Comparison of ENCODE assay signal across 30 mouse cellular contexts in the genomic region with DNA sequence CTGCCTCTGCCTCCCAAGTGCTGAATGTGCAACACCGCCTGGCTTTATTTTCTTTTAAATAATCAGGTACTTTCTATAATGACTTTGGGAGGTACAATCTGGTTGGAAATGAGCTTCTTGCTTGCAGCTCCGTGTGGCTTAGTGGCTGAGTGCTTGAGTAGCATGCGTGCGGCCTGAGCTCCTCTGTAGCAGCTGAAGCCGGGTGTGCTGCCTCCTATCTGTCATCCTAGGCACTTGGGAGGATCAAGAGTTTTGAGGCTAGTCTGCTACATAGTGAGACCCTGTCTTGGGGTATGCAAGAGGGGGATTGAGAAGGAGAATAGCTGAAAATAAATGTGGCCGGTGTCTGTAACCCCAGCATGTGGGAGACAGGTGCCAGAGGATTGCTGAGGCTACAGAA. TPM values are rescaled to one million over a fixed set of nuclear protein-coding genes. Genes with fewer than 3 reads are reported as not detected.
DNase-seq lines count a peak whose midpoint lies in the region; ATAC-seq and TF ChIP-seq lines count a peak whose summit lies in the region.
"Had no signal": no experiment of that assay in that cellular context is flagged by ENCODE, and none has a peak within 500 bp of the region (broad histone marks: within the 10 kb centered on the region; RNA-seq: fewer than 3 reads in every experiment).

No protein-coding gene starts in this region.

- H3K36me3 ChIP-seq in intestine, postnatal 0 days (ENCODE audit: control insufficient read depth, insufficient read depth) = peaks cover 66% of the 10 kb centered on the region
- H3K36me3 ChIP-seq in intestine, embryonic 15.5 days = peaks cover 40% of the 10 kb centered on the region
- peaks cover 41% of the 10 kb centered on the region for H3K36me3 ChIP-seq in liver, embryonic 14.5 days (replicated peaks; ENCODE audit: control insufficient read depth, insufficient read depth, low read depth)
- H3K36me3 ChIP-seq in liver, postnatal 0 days (replicated peaks; ENCODE audit: insufficient read depth, low read length) = peaks cover 57% of the 10 kb centered on the region
- peaks cover 23% of the 10 kb centered on the region for H3K36me3 ChIP-seq in stomach, postnatal 0 days (ENCODE audit: control insufficient read depth, insufficient read depth, low read length)

- no peak overlapping the region for H3K9ac ChIP-seq in intestine, postnatal 0 days (ENCODE audit: low read depth, low read length)
- H3K9ac ChIP-seq in intestine, embryonic 15.5 days = no peak overlapping the region
- no peak overlapping the region for H3K9ac ChIP-seq in liver, embryonic 14.5 days (replicated peaks)
- no peak overlapping the region for H3K9ac ChIP-seq in liver, postnatal 0 days (replicated peaks)
- no peak overlapping the region for H3K9ac ChIP-seq in stomach, postnatal 0 days (ENCODE audit: low read length)
- H3K9ac ChIP-seq: embryonic facial prominence, embryonic 13.5 days; embryonic facial prominence, embryonic 15.5 days; forebrain, embryonic 12.5 days had no signal

- H3K4me2 ChIP-seq in intestine, postnatal 0 days (replicated peaks; ENCODE audit: low read depth) = no peak overlapping the region
- no peak overlapping the region for H3K4me2 ChIP-seq in intestine, embryonic 15.5 days (replicated peaks)
- no peak overlapping the region for H3K4me2 ChIP-seq in liver, embryonic 14.5 days (ENCODE audit: low read depth)
- no peak overlapping the region for H3K4me2 ChIP-seq in liver, postnatal 0 days (ENCODE audit: low read depth, low read length)
- no peak overlapping the region for H3K4me2 ChIP-seq in stomach, postnatal 0 days (replicated peaks; ENCODE audit: low read depth)
- H3K4me2 ChIP-seq: embryonic facial prominence, embryonic 13.5 days; embryonic facial prominence, embryonic 15.5 days; forebrain, embryonic 12.5 days had no signal

- DNase-seq in liver, embryonic 14.5 days (ENCODE audit: low read depth in 3 of 3, low spot score in 3 of 3) = no peak
- DNase-seq in liver, postnatal 0 days = no peak
- peak; percentile 51 for DNase-seq in R1 (ENCODE audit: low read depth, low spot score)
- DNase-seq in stomach, postnatal 0 days (ENCODE audit: low spot score) = no peak
- DNase-seq in lung, postnatal 14 days = no peak
- no peak for DNase-seq in ovary, postnatal 36 days (ENCODE audit: low spot score)
- DNase-seq: adrenal gland, adult 8-10 months; adrenal gland, postnatal 14 days; adrenal gland, postnatal 36 days; B cell, adult 2 months; cerebellum, adult 11-12 months; cerebellum, adult 2 months; cerebellum, adult 9-10 months; cerebellum, postnatal 14 days; cerebellum, postnatal 36 days; embryo, embryonic 11 days had no signal

- 89% methylated on average over 6 of the region's 6 CpGs for WGBS in intestine, postnatal 0 days
- 93% methylated on average over 6 of the region's 6 CpGs for WGBS in intestine, embryonic 15.5 days
- 79% methylated on average over 6 of the region's 6 CpGs for WGBS in liver, embryonic 14.5 days (ENCODE audit: insufficient replicate concordance)
- 90% methylated on average over 6 of the region's 6 CpGs for WGBS in liver, postnatal 0 days (ENCODE audit: insufficient replicate concordance)
- WGBS in stomach, postnatal 0 days = 91% methylated on average over 6 of the region's 6 CpGs

- no peaks in the 10 kb centered on the region for H3K9me3 ChIP-seq in intestine, postnatal 0 days (ENCODE audit: control insufficient read depth)
- no peaks in the 10 kb centered on the region for H3K9me3 ChIP-seq in intestine, embryonic 15.5 days
- no peaks in the 10 kb centered on the region for H3K9me3 ChIP-seq in liver, embryonic 14.5 days (ENCODE audit: control insufficient read depth, low read length)
- H3K9me3 ChIP-seq in liver, postnatal 0 days (ENCODE audit: low read length) = no peaks in the 10 kb centered on the region
- H3K9me3 ChIP-seq in stomach, postnatal 0 days (ENCODE audit: control insufficient read depth, low read length) = no peaks in the 10 kb centered on the region
- H3K9me3 ChIP-seq: embryonic facial prominence, embryonic 13.5 days; embryonic facial prominence, embryonic 15.5 days; forebrain, embryonic 10.5 days; forebrain, embryonic 12.5 days; G1E had no signal

- TF ChIP-seq CTCF in intestine, postnatal 0 days (IDR thresholded peaks at IDR 0.05; ENCODE audit: low read depth) = 0 out of 2 replicates have a peak, but pooled peaks have one; percentile 9
- TF ChIP-seq CTCF in liver, embryonic 14.5 days (IDR thresholded peaks at IDR 0.05; ENCODE audit: low read depth) = 0 out of 2 replicates have a peak, but pooled peaks have one; percentile 16
- no peak for TF ChIP-seq CTCF in liver, postnatal 0 days (IDR thresholded peaks at IDR 0.05; ENCODE audit: low read depth)
- TF ChIP-seq CTCF in stomach, postnatal 0 days (IDR thresholded peaks at IDR 0.05; ENCODE audit: low read depth) = 0 out of 2 replicates have a peak, but pooled peaks have one; percentile 4

- no peak overlapping the region for H3K4me3 ChIP-seq in intestine, postnatal 0 days (ENCODE audit: low read depth, low read length)
- H3K4me3 ChIP-seq in intestine, embryonic 15.5 days (replicated peaks) = no peak overlapping the region
- H3K4me3 ChIP-seq in liver, embryonic 14.5 days (ENCODE audit: insufficient read depth in 1 of 2, low read depth in 2 of 2, low read length in 2 of 2) = no peak overlapping the region
- H3K4me3 ChIP-seq in liver, postnatal 0 days (ENCODE audit: low read depth, low read length) = no peak overlapping the region
- H3K4me3 ChIP-seq in stomach, postnatal 0 days (ENCODE audit: low read depth, low read length) = no peak overlapping the region
- H3K4me3 ChIP-seq: embryonic facial prominence, embryonic 13.5 days; embryonic facial prominence, embryonic 15.5 days; erythroblast, embryonic 14.5 days; forebrain, embryonic 10.5 days; forebrain, embryonic 12.5 days had no signal

- TF ChIP-seq EP300 in liver, embryonic 14.5 days (IDR thresholded peaks at IDR 0.05; ENCODE audit: low read depth) = no peak
- no peak for TF ChIP-seq EP300 in liver, postnatal 0 days (IDR thresholded peaks at IDR 0.05; ENCODE audit: low read depth)
- no peak for TF ChIP-seq EP300 in stomach, postnatal 0 days (optimal IDR thresholded peaks at IDR 0.05)

- no peaks in the 10 kb centered on the region for H3K27me3 ChIP-seq in intestine, postnatal 0 days (replicated peaks; ENCODE audit: control insufficient read depth, insufficient read depth, low read length)
- no peaks in the 10 kb centered on the region for H3K27me3 ChIP-seq in intestine, embryonic 15.5 days (replicated peaks)
- no peaks in the 10 kb centered on the region for H3K27me3 ChIP-seq in liver, embryonic 14.5 days (ENCODE audit: control insufficient read depth, insufficient read depth, low read length)
- no peaks in the 10 kb centered on the region for H3K27me3 ChIP-seq in liver, postnatal 0 days (ENCODE audit: insufficient read depth, low read length)
- H3K27me3 ChIP-seq in stomach, postnatal 0 days (ENCODE audit: control insufficient read depth, insufficient read depth, low read length) = no peaks in the 10 kb centered on the region
- H3K27me3 ChIP-seq: CH12.LX; embryonic facial prominence, embryonic 13.5 days; embryonic facial prominence, embryonic 15.5 days; forebrain, embryonic 12.5 days; Patski had no signal

- ATAC-seq in intestine, postnatal 0 days = no peak
- ATAC-seq in intestine, embryonic 15.5 days = no peak
- no peak for ATAC-seq in liver, embryonic 14.5 days (ENCODE audit: insufficient read depth)
- no peak for ATAC-seq in liver, postnatal 0 days
- ATAC-seq in stomach, postnatal 0 days (ENCODE audit: low FRiP score, low TSS enrichment) = no peak
- ATAC-seq: activated CD4-positive, CD25-positive, alpha-beta regulatory T cell, adult 4 months; CD4-positive, CD25-positive, alpha-beta regulatory T cell, adult 4 months; forebrain, embryonic 14.5 days; forebrain, embryonic 16.5 days; Patski had no signal

- no peak overlapping the region for H3K27ac ChIP-seq in intestine, postnatal 0 days (ENCODE audit: low read depth, low read length)
- H3K27ac ChIP-seq in intestine, embryonic 15.5 days = no peak overlapping the region
- no peak overlapping the region for H3K27ac ChIP-seq in liver, embryonic 14.5 days
- no peak overlapping the region for H3K27ac ChIP-seq in liver, postnatal 0 days (ENCODE audit: low read depth)
- no peak overlapping the region for H3K27ac ChIP-seq in stomach, postnatal 0 days (replicated peaks)
- H3K27ac ChIP-seq: embryonic facial prominence, embryonic 13.5 days; embryonic facial prominence, embryonic 15.5 days; forebrain, embryonic 10.5 days; forebrain, embryonic 12.5 days had no signal

- no peaks in the 10 kb centered on the region for H3K4me1 ChIP-seq in intestine, postnatal 0 days (replicated peaks; ENCODE audit: control insufficient read depth, insufficient read depth, low read length)
- no peaks in the 10 kb centered on the region for H3K4me1 ChIP-seq in intestine, embryonic 15.5 days (replicated peaks)
- H3K4me1 ChIP-seq in liver, embryonic 14.5 days (replicated peaks; ENCODE audit: control insufficient read depth in 2 of 2, insufficient read depth in 2 of 2, low read length in 1 of 2) = no peaks in the 10 kb centered on the region
- no peaks in the 10 kb centered on the region for H3K4me1 ChIP-seq in liver, postnatal 0 days (ENCODE audit: insufficient read depth)
- H3K4me1 ChIP-seq in stomach, postnatal 0 days (replicated peaks; ENCODE audit: control insufficient read depth, insufficient read depth) = no peaks in the 10 kb centered on the region
- H3K4me1 ChIP-seq: embryonic facial prominence, embryonic 13.5 days; embryonic facial prominence, embryonic 15.5 days; forebrain, embryonic 10.5 days; forebrain, embryonic 12.5 days had no signal

RNA-seq across cellular contexts. Expression of a gene that starts 6.5 kb away (rescaled TPM):
- polyA plus RNA-seq in intestine, postnatal 0 days (2015; fragmentation: Nextera tagmentation; extraction: Ambion mirVana) = 115 and 119 TPM in 2 replicates
- polyA plus RNA-seq in intestine, embryonic 15.5 days (2015; fragmentation: Nextera tagmentation; extraction: Ambion mirVana) = 147 and 152 TPM in 2 replicates
- polyA plus RNA-seq in liver, embryonic 14.5 days (2012; rRNA removed) = 15.9 and 16.0 TPM in 2 replicates
- polyA plus RNA-seq in liver, embryonic 14.5 days (2014; fragmentation: Nextera tagmentation; extraction: Ambion mirVana) = 40.6 and 41.7 TPM in 2 replicates
- polyA plus RNA-seq in liver, postnatal 0 days (2015; fragmentation: Nextera tagmentation; extraction: Ambion mirVana) = 34.3 and 39.4 TPM in 2 replicates
- polyA plus RNA-seq in stomach, postnatal 0 days (2015; fragmentation: Nextera tagmentation; extraction: Ambion mirVana) = 124 and 133 TPM in 2 replicates

RNA-seq across cellular contexts. Expression of a gene that starts 31.6 kb away (rescaled TPM):
- 22.6 and 24.2 TPM in 2 replicates for polyA plus RNA-seq in intestine, postnatal 0 days (2015; fragmentation: Nextera tagmentation; extraction: Ambion mirVana)
- 49.8 and 54.5 TPM in 2 replicates for polyA plus RNA-seq in intestine, embryonic 15.5 days (2015; fragmentation: Nextera tagmentation; extraction: Ambion mirVana)
- polyA plus RNA-seq in liver, embryonic 14.5 days (2012; rRNA removed) = 4.4 and 7.2 TPM in 2 replicates
- 15.3 and 17.3 TPM in 2 replicates for polyA plus RNA-seq in liver, embryonic 14.5 days (2014; fragmentation: Nextera tagmentation; extraction: Ambion mirVana)
- polyA plus RNA-seq in liver, postnatal 0 days (2015; fragmentation: Nextera tagmentation; extraction: Ambion mirVana) = 13.9 and 15.3 TPM in 2 replicates
- 33.9 and 34.5 TPM in 2 replicates for polyA plus RNA-seq in stomach, postnatal 0 days (2015; fragmentation: Nextera tagmentation; extraction: Ambion mirVana)
